ENCODE assay signal across 15 mouse cellular contexts in the genomic region with DNA sequence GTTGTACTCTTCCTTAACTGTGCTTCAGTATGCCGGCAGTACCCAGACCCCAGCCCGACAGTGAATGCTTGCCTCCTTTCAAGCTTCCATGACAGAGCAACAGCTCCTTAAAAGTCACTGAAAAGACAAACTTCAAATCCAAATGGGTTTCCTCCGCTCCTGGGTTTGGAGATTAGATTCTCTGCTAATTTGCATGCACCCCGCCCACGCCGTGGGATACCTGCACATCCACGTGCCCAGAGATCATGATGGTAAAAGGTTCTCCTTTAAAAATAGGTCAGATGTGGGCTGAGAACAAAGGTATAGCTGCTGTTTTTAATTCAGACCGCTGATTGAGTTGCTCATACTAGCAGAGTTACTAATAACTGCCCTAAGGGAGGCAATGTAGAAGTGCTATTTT.
"Had no signal": no experiment of that assay in that cellular context is flagged by ENCODE, and none has a peak within 500 bp of the region (broad histone marks: within the 10 kb centered on the region; RNA-seq: fewer than 3 reads in every experiment).

No protein-coding gene starts in this region.

- H3K27ac ChIP-seq: limb, embryonic 12.5 days; liver, embryonic 13.5 days; lung, embryonic 15.5 days; macrophage; midbrain, embryonic 15.5 days; neural tube, embryonic 12.5 days had no signal

- H3K9ac ChIP-seq: limb, embryonic 12.5 days; liver, embryonic 13.5 days; liver, postnatal 0 days; lung, embryonic 15.5 days; midbrain, embryonic 15.5 days; neural tube, embryonic 12.5 days had no signal

- H3K36me3 ChIP-seq: limb, embryonic 12.5 days; liver, embryonic 13.5 days; lung, embryonic 15.5 days had no signal

- H3K4me1 ChIP-seq: limb, embryonic 12.5 days; liver, embryonic 13.5 days; lung, embryonic 15.5 days; megakaryocyte, embryonic 14.5 days had no signal

- H3K4me2 ChIP-seq: limb, embryonic 12.5 days; liver, embryonic 13.5 days; lung, embryonic 15.5 days; midbrain, embryonic 15.5 days; neural tube, embryonic 12.5 days had no signal

- H3K27me3 ChIP-seq: liver, embryonic 13.5 days; lung, embryonic 15.5 days; megakaryocyte, embryonic 14.5 days; midbrain, embryonic 15.5 days had no signal

- H3K9me3 ChIP-seq: limb, embryonic 12.5 days; liver, embryonic 13.5 days; lung, embryonic 15.5 days; midbrain, embryonic 15.5 days; neural tube, embryonic 12.5 days had no signal

- H3K4me3 ChIP-seq: limb, embryonic 12.5 days; liver, embryonic 13.5 days; lung, embryonic 15.5 days; megakaryocyte, embryonic 14.5 days; midbrain, embryonic 15.5 days; neural tube, embryonic 12.5 days had no signal

- ATAC-seq: intestine, embryonic 16.5 days; liver, postnatal 0 days; midbrain, embryonic 15.5 days had no signal

- DNase-seq: kidney, adult 8-10 months; kidney, postnatal 25 days; liver; liver, embryonic 13.5 days; liver, postnatal 0 days; lung, postnatal 14 days; retina, postnatal 1 day; thymus, postnatal 4 days had no signal
